Mouse (Mus musculus) neural tube, embryonic 12.5 days (tissue): ENCODE measurements around the gene Dnpep. TPM values are rescaled to one million over a fixed set of nuclear protein-coding genes. Genes with fewer than 3 reads are reported as not detected.

ENCODE experiments used
- ATAC-seq: fragments of 200-750 bp; cut with Nextera tagmentation; 2 replicates; pipeline ENCODE4 v1.8.0; 2017; ENCODE audit warnings: low read depth, mild to moderate bottlenecking, moderate TSS enrichment, moderate library complexity; ENCODE audit not compliant: low FRiP score
- H3K27ac ChIP-seq: fragments of 300-500 bp; sonication (generic); 2 replicates; pipeline ENCODE4 v1.5.1; 2016
- H3K27me3 ChIP-seq: fragments of 300-500 bp; sonication (generic); replicated peaks from 2 replicates; pipeline ENCODE4 v1.6.1; 2016; ENCODE audit warnings: mild to moderate bottlenecking
- H3K36me3 ChIP-seq: fragments of 300-500 bp; sonication (generic); 2 replicates; pipeline ENCODE4 v1.6.1; 2016; ENCODE audit warnings: mild to moderate bottlenecking
- H3K4me1 ChIP-seq: fragments of 300-500 bp; sonication (generic); 2 replicates; pipeline ENCODE4 v1.6.1; 2016
- H3K4me2 ChIP-seq: fragments of 300-500 bp; sonication (generic); replicated peaks from 2 replicates; pipeline ENCODE4 v1.6.1; 2016; ENCODE audit warnings: mild to moderate bottlenecking
- H3K4me3 ChIP-seq: fragments of 300-500 bp; sonication (generic); 2 replicates; pipeline ENCODE4 v1.5.1; 2016
- H3K9ac ChIP-seq: fragments of 300-500 bp; sonication (generic); 2 replicates; pipeline ENCODE4 v1.6.1; 2016; ENCODE audit warnings: mild to moderate bottlenecking
- H3K9me3 ChIP-seq: fragments of 300-500 bp; sonication (generic); 2 replicates; pipeline ENCODE4 v1.6.1; 2016; ENCODE audit warnings: mild to moderate bottlenecking
- WGBS: fragments of 180-500 bp; shearing (Covaris S2); methylation state at CpG from one replicate; pipeline ENCODE4 v1.1.7; 2016; 5-methylcytosine and 5-hydroxymethylcytosine counted together
- polyA plus RNA-seq: library from polyadenylated mRNA; unstranded; fragments of >200 nt; fragmentation: Nextera tagmentation; extraction: Ambion mirVana; gene quantifications from 2 replicates; pipeline ENCODE4 v1.2.1, GENCODE M21; 2016

Dnpep gene
- polyA plus RNA-seq, result 193 and 201 TPM in 2 replicates

GRCm38 (mm10) chr1:75317241-75318201, at the start of gene Dnpep:
Gene Dnpep (minus strand): TSS chr1:75317990.
- peak; percentile 98 for ATAC-seq
- Histone ChIP-seq H3K4me2 (peak within 1 kb of the TSS; percentile 79), H3K4me3 (peak within 1 kb of the TSS; percentile 70), H3K9me3 (no peaks in the 10 kb centered on the region), H3K36me3 (peaks cover 33% of the 10 kb centered on the region), H3K27me3 (no peaks in the 10 kb centered on the region), H3K27ac (peak within 1 kb of the TSS; percentile 68), H3K9ac (peak within 1 kb of the TSS; percentile 65), H3K4me1 (peaks cover 9% of the 10 kb centered on the region)
- under 1% methylated on average over 92 of the region's 92 CpGs for WGBS

- no peak overlapping the region for H3K4me3 ChIP-seq
- H3K9me3 ChIP-seq, result no peaks in the 10 kb centered on the region
- no peak for ATAC-seq
- WGBS, result 86% methylated on average over 14 of the region's 14 CpGs
- H3K4me2 ChIP-seq, result no peak overlapping the region
- peaks cover 7% of the 10 kb centered on the region for H3K4me1 ChIP-seq
- no peaks in the 10 kb centered on the region for H3K36me3 ChIP-seq
- no peak overlapping the region for H3K27ac ChIP-seq
- peaks cover 22% of the 10 kb centered on the region for H3K27me3 ChIP-seq
- no peak overlapping the region for H3K9ac ChIP-seq
Observed at GRCm38 (mm10) chr1:75365510-75366137, 47.8 kb upstream of the Dnpep start.

DNA sequence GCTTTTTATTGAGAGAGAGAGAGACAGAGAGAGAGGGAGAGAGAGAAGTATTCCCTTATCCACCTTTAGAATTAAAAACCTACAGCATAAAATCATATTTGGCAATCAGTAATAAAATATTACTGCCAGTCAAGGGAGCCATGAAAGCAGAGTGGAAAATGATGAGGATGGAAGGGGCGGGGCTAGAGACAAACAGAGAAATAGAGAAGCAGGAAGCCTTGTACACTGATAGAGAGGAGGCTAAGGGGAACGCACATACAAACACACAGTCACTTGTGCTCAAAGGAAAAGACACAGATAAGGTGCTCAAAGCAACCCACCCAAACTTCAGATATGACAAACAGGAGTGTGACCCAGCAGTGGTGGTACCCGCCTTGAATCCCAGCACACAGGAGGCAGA, 46.1 kb upstream of the Dnpep start:
- H3K4me1 ChIP-seq, result peaks cover 10% of the 10 kb centered on the region
- H3K9ac ChIP-seq, result no peak overlapping the region
- H3K36me3 ChIP-seq, result no peaks in the 10 kb centered on the region
- no peaks in the 10 kb centered on the region for H3K9me3 ChIP-seq
- H3K27me3 ChIP-seq, result peaks cover 35% of the 10 kb centered on the region
- ATAC-seq, result no peak
- no peak overlapping the region for H3K4me2 ChIP-seq
- H3K4me3 ChIP-seq, result no peak overlapping the region
- WGBS, result 84% methylated on average over 3 of the region's 3 CpGs
- H3K27ac ChIP-seq, result no peak overlapping the region

GRCm38 (mm10) chr1:75361750-75362149, 44.0 kb upstream of the Dnpep start:
- Histone ChIP-seq H3K36me3 (no peaks in the 10 kb centered on the region), H3K4me2 (no peak overlapping the region), H3K9ac (no peak overlapping the region), H3K9me3 (no peaks in the 10 kb centered on the region), H3K4me3 (no peak overlapping the region), H3K4me1 (peaks cover 10% of the 10 kb centered on the region), H3K27ac (no peak overlapping the region), H3K27me3 (peaks cover 41% of the 10 kb centered on the region)
- WGBS, result 41% methylated on average over 4 of the region's 4 CpGs
- ATAC-seq, result no peak

GRCm38 (mm10) chr1:75361123-75361522, 43.3 kb upstream of the Dnpep start:
- Histone ChIP-seq H3K4me2 (peak overlapping the region; percentile 61), H3K4me3 (peak overlapping the region; percentile 26; the same call in 1 of the 2 replicates), H3K4me1 (peaks cover 10% of the 10 kb centered on the region), H3K27ac (no peak overlapping the region), H3K9ac (no peak overlapping the region), H3K27me3 (peaks cover 41% of the 10 kb centered on the region), H3K9me3 (no peaks in the 10 kb centered on the region), H3K36me3 (no peaks in the 10 kb centered on the region)
- ATAC-seq, result no peak
- 46% methylated on average over 4 of the region's 4 CpGs for WGBS

DNA sequence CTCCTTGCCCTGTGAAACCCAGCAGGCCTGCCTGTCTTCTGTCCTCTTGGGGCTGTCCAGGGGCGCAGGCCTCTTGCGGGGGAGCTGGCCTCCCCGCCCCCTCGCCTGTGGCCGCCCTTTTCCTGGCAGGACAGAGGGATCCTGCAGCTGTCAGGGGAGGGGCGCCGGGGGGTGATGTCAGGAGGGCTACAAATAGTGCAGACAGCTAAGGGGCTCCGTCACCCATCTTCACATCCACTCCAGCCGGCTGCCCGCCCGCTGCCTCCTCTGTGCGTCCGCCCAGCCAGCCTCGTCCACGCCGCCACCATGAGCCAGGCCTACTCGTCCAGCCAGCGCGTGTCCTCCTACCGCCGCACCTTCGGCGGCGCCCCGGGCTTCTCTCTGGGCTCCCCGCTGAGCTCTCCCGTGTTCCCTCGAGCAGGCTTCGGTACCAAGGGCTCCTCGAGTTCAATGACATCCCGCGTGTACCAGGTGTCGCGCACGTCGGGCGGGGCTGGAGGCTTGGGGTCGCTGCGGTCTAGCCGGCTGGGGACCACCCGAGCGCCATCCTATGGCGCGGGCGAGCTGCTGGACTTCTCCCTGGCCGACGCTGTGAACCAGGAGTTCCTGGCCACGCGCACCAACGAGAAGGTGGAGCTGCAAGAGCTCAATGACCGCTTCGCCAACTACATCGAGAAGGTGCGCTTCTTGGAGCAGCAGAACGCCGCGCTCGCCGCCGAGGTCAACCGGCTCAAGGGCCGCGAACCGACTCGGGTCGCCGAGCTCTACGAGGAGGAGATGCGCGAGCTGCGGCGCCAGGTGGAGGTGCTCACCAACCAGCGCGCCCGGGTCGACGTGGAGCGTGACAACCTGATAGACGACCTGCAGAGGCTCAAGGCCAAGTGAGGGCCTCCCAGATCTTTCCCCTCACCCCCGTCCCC, 42.6 kb upstream of the Dnpep start, which contains the start of gene Des:
TSS of gene Des (plus strand) at position 218 of the 920 bp plus-strand sequence.
- no peaks in the 10 kb centered on the region for H3K36me3 ChIP-seq
- no peaks in the 10 kb centered on the region for H3K9me3 ChIP-seq
- H3K4me2 ChIP-seq, result peak within 1 kb of the TSS; percentile 61
- 0 out of 2 replicates have a peak within 1 kb of the TSS, but pooled peaks have one; percentile 26 for H3K9ac ChIP-seq
- peak; percentile 44; the same call in 1 of the 2 replicates for ATAC-seq
- H3K27me3 ChIP-seq, result peaks cover 41% of the 10 kb centered on the region
- no peak within 1 kb of the TSS for H3K27ac ChIP-seq
- H3K4me1 ChIP-seq, result peaks cover 10% of the 10 kb centered on the region
- WGBS, result 1% methylated on average over 80 of the region's 80 CpGs
- H3K4me3 ChIP-seq, result peak within 1 kb of the TSS; percentile 26

- ATAC-seq, result no peak
- WGBS, result 78% methylated on average over 13 of the region's 13 CpGs
- H3K9me3 ChIP-seq, result no peaks in the 10 kb centered on the region
- peaks cover 10% of the 10 kb centered on the region for H3K4me1 ChIP-seq
- no peak overlapping the region for H3K9ac ChIP-seq
- H3K27ac ChIP-seq, result no peak overlapping the region
- no peak overlapping the region for H3K4me2 ChIP-seq
- H3K36me3 ChIP-seq, result no peaks in the 10 kb centered on the region
- no peak overlapping the region for H3K4me3 ChIP-seq
- peaks cover 41% of the 10 kb centered on the region for H3K27me3 ChIP-seq
Observed at GRCm38 (mm10) chr1:75359346-75359745, 41.6 kb upstream of the Dnpep start.

DNA sequence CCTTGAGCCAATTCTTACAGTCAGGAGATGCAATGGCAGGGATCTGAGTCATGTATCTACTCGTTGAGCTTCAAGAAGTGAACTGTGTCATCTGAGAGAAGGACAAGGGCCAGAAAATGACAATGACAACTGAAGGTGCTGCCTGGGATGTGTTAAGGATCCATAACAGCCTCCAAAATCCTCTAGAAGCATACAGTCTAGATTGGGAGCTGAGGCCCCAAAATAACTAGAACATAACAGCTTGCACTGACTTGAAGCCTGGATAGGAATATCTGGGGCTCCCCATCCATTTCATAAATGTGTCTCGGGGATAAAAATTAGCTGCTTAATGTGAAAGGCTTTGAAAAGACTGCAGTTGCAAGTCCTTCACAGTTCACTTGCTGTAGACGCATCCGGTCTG, 40.2 kb upstream of the Dnpep start:
- Histone ChIP-seq H3K9me3 (no peaks in the 10 kb centered on the region), H3K27ac (no peak overlapping the region), H3K4me2 (no peak overlapping the region), H3K4me1 (peaks cover 10% of the 10 kb centered on the region), H3K4me3 (no peak overlapping the region), H3K36me3 (no peaks in the 10 kb centered on the region), H3K27me3 (peaks cover 41% of the 10 kb centered on the region), H3K9ac (no peak overlapping the region)
- 90% methylated on average over 4 of the region's 4 CpGs for WGBS
- no peak for ATAC-seq

GRCm38 (mm10) chr1:75357261-75357660, 39.5 kb upstream of the Dnpep start:
- peaks cover 38% of the 10 kb centered on the region for H3K27me3 ChIP-seq
- no peak for ATAC-seq
- 80% methylated on average over 7 of the region's 7 CpGs for WGBS

DNA sequence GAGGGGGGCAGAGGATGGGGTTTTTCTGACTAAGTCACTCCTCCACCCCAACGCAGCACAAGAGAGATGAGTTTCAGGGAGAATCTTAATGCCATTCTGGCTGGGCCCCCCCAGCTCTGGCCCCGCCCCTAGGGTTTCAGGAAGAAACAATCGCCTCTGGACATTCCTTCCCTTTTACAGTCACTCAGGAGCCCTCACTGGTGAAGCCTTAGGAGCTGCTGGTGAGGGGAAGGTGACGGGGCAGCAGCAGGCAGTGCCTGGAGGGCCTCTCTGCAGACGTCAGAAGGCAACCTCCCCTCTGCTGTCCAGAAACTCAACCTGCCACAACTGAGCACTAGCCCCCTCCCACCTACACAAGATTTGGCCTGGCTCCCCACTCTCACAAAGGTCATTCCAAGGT, 31.5 kb upstream of the Dnpep start:
- H3K9me3 ChIP-seq, result no peaks in the 10 kb centered on the region
- no peaks in the 10 kb centered on the region for H3K36me3 ChIP-seq
- H3K4me2 ChIP-seq, result no peak overlapping the region
- no peak overlapping the region for H3K9ac ChIP-seq
- WGBS, result 49% methylated on average over 5 of the region's 5 CpGs
- no peak for ATAC-seq
- H3K27ac ChIP-seq, result no peak overlapping the region
- no peak overlapping the region for H3K4me3 ChIP-seq
- peaks cover 23% of the 10 kb centered on the region for H3K4me1 ChIP-seq
- 0 out of 2 replicates have a peak, but pooled peaks cover under 1% of the 10 kb centered on the region for H3K27me3 ChIP-seq

More at GRCm38 (mm10) chr1:75357261-75357660, 39.5 kb upstream of the Dnpep start:
- no peak overlapping the region for H3K4me2 ChIP-seq
- H3K9ac ChIP-seq, result no peak overlapping the region
- H3K4me1 ChIP-seq, result peaks cover 10% of the 10 kb centered on the region
- H3K27ac ChIP-seq, result no peak overlapping the region
- H3K4me3 ChIP-seq, result no peak overlapping the region
- no peaks in the 10 kb centered on the region for H3K36me3 ChIP-seq
- H3K9me3 ChIP-seq, result no peaks in the 10 kb centered on the region

GRCm38 (mm10) chr1:75347279-75347678, 29.5 kb upstream of the Dnpep start:
- ATAC-seq, result no peak
- no peaks in the 10 kb centered on the region for H3K9me3 ChIP-seq
- H3K4me1 ChIP-seq, result peaks cover 26% of the 10 kb centered on the region
- no peak overlapping the region for H3K4me3 ChIP-seq
- H3K27me3 ChIP-seq, result 0 out of 2 replicates have a peak, but pooled peaks cover 6% of the 10 kb centered on the region
- no peak overlapping the region for H3K9ac ChIP-seq
- no peaks in the 10 kb centered on the region for H3K36me3 ChIP-seq
- no peak overlapping the region for H3K4me2 ChIP-seq
- WGBS, result 79% methylated on average over 5 of the region's 5 CpGs
- H3K27ac ChIP-seq, result no peak overlapping the region
